Mouse (Mus musculus) neural tube, embryonic 14.5 days (tissue): Measurements from ENCODE around the gene Tmtc1. TPM values are rescaled to one million over a fixed set of nuclear protein-coding genes. Genes with fewer than 3 reads are reported as not detected.

ENCODE experiments used
- ATAC-seq: fragments of 200-750 bp; cut with Nextera tagmentation; 2 replicates; pipeline ENCODE4 v1.8.0; 2017; ENCODE audit warnings: low read depth, mild to moderate bottlenecking, moderate TSS enrichment, moderate library complexity
- H3K27ac ChIP-seq: fragments of 300-500 bp; sonication (generic); 2 replicates; pipeline ENCODE4 v1.5.1; 2014; ENCODE audit warnings: low read depth, mild to moderate bottlenecking, control low read depth, low read length, moderate library complexity, mixed read lengths
- H3K27me3 ChIP-seq: fragments of 300-500 bp; sonication (generic); 2 replicates; pipeline ENCODE4 v1.6.1; 2014; ENCODE audit warnings: low read length; ENCODE audit not compliant: control insufficient read depth, insufficient read depth
- H3K36me3 ChIP-seq: fragments of 300-500 bp; sonication (generic); 2 replicates; pipeline ENCODE4 v1.6.1; 2014; ENCODE audit warnings: low read length, mixed read lengths; ENCODE audit not compliant: control insufficient read depth, insufficient read depth
- H3K4me1 ChIP-seq: fragments of 300-500 bp; sonication (generic); 2 replicates; pipeline ENCODE4 v1.6.1; 2014; ENCODE audit warnings: low read length; ENCODE audit not compliant: control insufficient read depth, insufficient read depth
- H3K4me2 ChIP-seq: fragments of 300-500 bp; sonication (generic); 2 replicates; pipeline ENCODE4 v1.6.1; 2014; ENCODE audit warnings: mild to moderate bottlenecking, low read depth, low read length, control low read depth
- H3K4me3 ChIP-seq: fragments of 300-500 bp; sonication (generic); 2 replicates; pipeline ENCODE4 v1.5.1; 2014; ENCODE audit warnings: low read depth, low read length, control low read depth, mixed read lengths
- H3K9ac ChIP-seq: fragments of 300-500 bp; sonication (generic); replicated peaks from 2 replicates; pipeline ENCODE4 v1.6.1; 2014; ENCODE audit warnings: low read depth, mild to moderate bottlenecking, control low read depth, low read length, mixed read lengths
- H3K9me3 ChIP-seq: fragments of 300-500 bp; sonication (generic); 2 replicates; pipeline ENCODE4 v1.6.1; 2016; ENCODE audit warnings: low read length; ENCODE audit not compliant: control insufficient read depth
- WGBS: fragments of 180-500 bp; shearing (Covaris S2); extraction: QIAGEN DNeasy Blood & Tissue Kit; methylation state at CpG from one replicate; pipeline ENCODE4 v1.1.7; 2014; 5-methylcytosine and 5-hydroxymethylcytosine counted together
- polyA plus RNA-seq: library from polyadenylated mRNA; unstranded; fragments of >200 nt; fragmentation: Nextera tagmentation; extraction: Ambion mirVana; gene quantifications from 2 replicates; pipeline ENCODE4 v1.2.1, GENCODE M21; 2014

Gene Tmtc1
- polyA plus RNA-seq, 1 experiment from 2014 or later: 6.2 TPM

DNA sequence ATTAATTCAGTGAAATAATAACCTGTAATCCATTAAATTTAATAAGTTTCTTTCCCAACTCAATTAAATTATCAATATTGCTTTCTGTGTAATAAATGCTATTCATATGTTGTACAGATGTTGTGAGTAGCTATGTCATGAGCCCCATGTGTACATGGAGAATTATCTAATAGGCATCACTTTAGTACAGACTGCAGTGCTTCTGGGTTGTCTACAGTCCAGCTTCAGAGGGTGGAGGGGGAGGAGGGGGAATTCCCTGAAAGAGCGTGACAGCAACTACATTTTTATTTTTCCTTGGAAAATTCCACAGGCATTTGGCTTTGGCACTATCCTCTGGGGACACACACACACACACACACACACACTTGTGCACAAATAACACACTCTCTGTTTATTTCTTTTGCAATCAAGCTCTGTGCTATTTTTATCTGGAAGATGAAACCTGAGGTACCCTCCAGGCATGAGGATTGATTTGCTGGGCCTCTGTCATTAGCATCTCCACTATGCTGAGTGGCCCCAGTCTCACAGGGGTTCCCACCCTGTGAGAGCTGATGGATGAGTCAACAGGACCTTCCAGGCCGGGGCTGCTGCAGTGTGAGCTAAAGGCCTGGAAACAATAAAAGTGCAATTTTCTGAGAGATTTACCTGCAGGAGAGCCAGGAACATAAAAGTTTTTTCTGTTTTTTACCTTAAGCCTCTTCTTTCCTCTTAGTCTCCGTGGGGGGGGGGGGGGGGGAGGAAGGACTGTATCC, 23.2 kb upstream of the Tmtc1 start:
- no peaks in the 10 kb centered on the region for H3K36me3 ChIP-seq
- H3K4me3 ChIP-seq: no peak overlapping the region
- no peak overlapping the region for H3K27ac ChIP-seq
- H3K4me1 ChIP-seq: no peaks in the 10 kb centered on the region
- no peak overlapping the region for H3K4me2 ChIP-seq
- no peak overlapping the region for H3K9ac ChIP-seq
- 41% methylated on average over 2 of the region's 3 CpGs for WGBS
- ATAC-seq: peak; percentile 79; the same call in 1 of the 2 replicates
- H3K27me3 ChIP-seq: no peaks in the 10 kb centered on the region
- H3K9me3 ChIP-seq: no peaks in the 10 kb centered on the region

DNA sequence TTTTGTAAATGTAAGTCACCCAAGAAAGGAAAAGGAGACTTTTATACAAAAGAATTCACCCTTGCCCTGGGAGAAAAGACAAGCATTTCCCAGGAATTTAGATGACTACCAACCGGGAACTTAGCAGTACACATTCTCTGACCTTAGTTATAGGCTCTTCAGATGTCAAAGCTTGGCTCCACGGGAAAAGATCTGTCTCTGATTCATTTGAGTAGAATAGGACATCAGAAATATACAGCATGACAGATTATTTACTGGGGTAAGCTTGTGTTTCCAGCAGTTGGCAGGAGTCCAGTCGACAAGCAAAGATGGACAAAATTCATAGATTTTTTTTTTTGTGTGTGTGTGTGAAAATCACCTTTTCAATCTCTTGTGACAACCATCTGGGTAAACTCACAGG, 15.4 kb upstream of the Tmtc1 start:
- no peaks in the 10 kb centered on the region for H3K4me1 ChIP-seq

DNA sequence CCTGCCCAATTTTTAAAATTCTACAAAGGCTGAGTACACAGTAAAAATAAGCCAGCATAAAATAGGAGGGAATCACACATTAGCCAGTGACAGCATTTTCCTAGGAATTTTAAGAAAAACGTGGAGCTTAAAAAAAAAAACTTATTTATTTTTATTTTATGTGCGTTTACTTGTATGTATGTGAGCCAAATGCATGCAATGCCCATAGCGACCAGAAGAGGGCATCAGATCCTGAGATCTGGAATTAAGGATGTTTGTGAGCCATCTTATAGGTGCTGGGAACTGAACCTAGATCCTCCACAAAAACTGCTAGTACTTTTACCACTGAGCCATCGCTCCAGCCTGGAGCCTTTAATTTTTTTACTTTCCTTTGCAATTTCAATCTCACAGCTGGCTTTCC, 11.3 kb upstream of the Tmtc1 start:
- Histone ChIP-seq H3K27ac (no peak overlapping the region), H3K9me3 (peaks cover 3% of the 10 kb centered on the region; the same call in 1 of the 2 replicates), H3K4me2 (no peak overlapping the region), H3K27me3 (no peaks in the 10 kb centered on the region), H3K4me1 (no peaks in the 10 kb centered on the region), H3K4me3 (no peak overlapping the region), H3K9ac (no peak overlapping the region), H3K36me3 (no peaks in the 10 kb centered on the region)
- 74% methylated on average over 4 of the region's 4 CpGs for WGBS
- no peak for ATAC-seq

More for the DNA sequence above, 15.4 kb upstream of the Tmtc1 start:
- WGBS: 75% methylated on average over 3 of the region's 3 CpGs
- Histone ChIP-seq H3K9ac (no peak overlapping the region), H3K4me2 (no peak overlapping the region), H3K4me3 (no peak overlapping the region), H3K27ac (no peak overlapping the region), H3K9me3 (peaks cover 3% of the 10 kb centered on the region; the same call in 1 of the 2 replicates), H3K36me3 (no peaks in the 10 kb centered on the region), H3K27me3 (no peaks in the 10 kb centered on the region)
- ATAC-seq: no peak

DNA sequence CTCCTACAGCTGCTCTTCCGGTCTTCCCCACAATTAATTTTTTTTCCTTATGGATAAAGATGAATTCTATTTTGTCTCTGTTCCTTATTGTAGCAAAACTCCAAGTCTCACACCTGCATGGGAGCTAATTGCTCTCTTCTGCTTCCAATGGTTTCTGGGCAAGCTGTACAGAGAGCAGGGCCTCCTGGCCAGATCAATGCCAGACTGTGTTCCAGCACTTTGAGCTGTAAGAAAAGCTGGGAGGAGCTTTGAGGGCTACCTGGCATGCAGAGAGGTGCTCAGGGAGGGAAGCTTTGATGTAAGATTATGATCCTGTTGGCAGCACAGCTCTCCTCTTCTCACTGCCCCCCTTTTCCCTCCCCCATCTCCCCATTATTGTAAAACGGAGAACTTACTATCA, 10.6 kb upstream of the Tmtc1 start:
- H3K9ac ChIP-seq: no peak overlapping the region

DNA sequence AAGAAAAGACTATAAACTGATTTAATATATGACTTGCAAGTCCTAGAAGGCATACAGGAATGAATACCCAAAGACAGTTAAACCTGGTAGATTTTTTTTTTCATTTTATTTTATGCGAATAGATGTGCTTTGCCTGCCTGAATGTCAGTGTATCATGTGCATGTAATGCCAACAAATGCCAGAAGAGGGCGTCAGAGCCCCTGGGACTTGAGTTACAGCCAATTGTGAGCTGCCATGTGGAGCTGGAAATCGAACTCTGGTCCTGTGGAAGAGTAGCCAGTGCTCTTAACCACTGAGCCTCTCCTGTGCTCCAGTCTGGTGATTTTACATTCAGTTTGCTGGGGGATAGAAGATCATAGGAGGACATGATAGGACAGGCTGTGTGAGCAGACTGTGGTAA, 4.0 kb upstream of the Tmtc1 start:
- Histone ChIP-seq H3K27ac (no peak overlapping the region), H3K36me3 (no peaks in the 10 kb centered on the region), H3K9me3 (no peaks in the 10 kb centered on the region), H3K4me2 (no peak overlapping the region), H3K9ac (no peak overlapping the region), H3K4me1 (0 out of 2 replicates have a peak, but pooled peaks cover 4% of the 10 kb centered on the region), H3K4me3 (no peak overlapping the region), H3K27me3 (no peaks in the 10 kb centered on the region)
- WGBS: 65% methylated on average over 3 of the region's 3 CpGs
- no peak for ATAC-seq

More for the DNA sequence above, 10.6 kb upstream of the Tmtc1 start:
- no peak overlapping the region for H3K4me2 ChIP-seq
- no peak overlapping the region for H3K4me3 ChIP-seq
- H3K36me3 ChIP-seq: no peaks in the 10 kb centered on the region
- H3K27ac ChIP-seq: no peak overlapping the region
- H3K27me3 ChIP-seq: no peaks in the 10 kb centered on the region
- H3K4me1 ChIP-seq: no peaks in the 10 kb centered on the region
- H3K9me3 ChIP-seq: peaks cover 3% of the 10 kb centered on the region; the same call in 1 of the 2 replicates
- no peak for ATAC-seq
- WGBS: 81% methylated on average over 2 of the region's 2 CpGs

DNA sequence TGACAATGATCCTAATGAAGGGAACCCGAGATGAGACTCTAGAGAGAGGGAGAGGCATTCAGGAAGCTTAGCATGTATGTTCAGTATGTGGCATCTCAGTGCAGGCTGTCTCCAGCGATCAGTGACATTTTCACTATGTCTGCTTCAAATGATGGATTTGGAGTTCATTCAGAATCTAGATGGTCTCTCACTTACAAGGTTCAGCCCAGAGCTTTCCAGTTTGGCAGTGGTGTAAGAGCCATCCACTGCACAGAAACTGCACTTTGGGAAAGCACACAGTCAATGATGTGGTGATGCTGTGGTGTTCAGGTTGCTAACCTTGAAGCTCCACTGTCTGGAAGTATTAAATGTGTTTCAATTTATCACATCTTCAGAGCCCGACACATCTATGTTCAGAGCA, 1.9 kb upstream of the Tmtc1 start:
- WGBS: 64% methylated on average over 3 of the region's 3 CpGs
- ATAC-seq: no peak
- Histone ChIP-seq H3K9me3 (no peaks in the 10 kb centered on the region), H3K27ac (no peak overlapping the region), H3K4me3 (no peak overlapping the region), H3K9ac (no peak overlapping the region), H3K27me3 (peaks cover 8% of the 10 kb centered on the region; the same call in 1 of the 2 replicates), H3K4me2 (no peak overlapping the region), H3K36me3 (no peaks in the 10 kb centered on the region), H3K4me1 (peaks cover 16% of the 10 kb centered on the region)

DNA sequence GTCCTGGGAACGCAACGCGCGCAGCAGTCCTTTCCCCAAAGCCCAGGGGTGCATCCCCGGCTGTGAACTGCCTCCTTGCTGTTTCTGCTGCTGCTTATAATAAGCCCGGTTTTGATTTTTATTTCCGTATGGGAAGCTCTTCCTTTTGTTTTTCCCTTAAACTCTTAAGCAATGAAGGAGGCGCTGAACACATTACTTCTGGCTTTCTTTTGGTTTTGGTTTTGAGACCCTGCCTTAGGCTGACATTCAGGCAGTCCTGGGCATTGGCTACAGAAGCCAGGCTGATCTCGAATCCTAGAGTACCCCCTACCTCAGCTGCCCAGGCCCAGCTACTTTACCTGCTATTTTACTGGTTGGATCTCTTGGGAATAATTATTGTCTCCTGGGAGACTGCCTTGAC, 607 bp upstream of the Tmtc1 start:
- Histone ChIP-seq H3K27me3 (peaks cover 14% of the 10 kb centered on the region), H3K4me3 (peak overlapping the region; percentile 70), H3K9ac (peak overlapping the region; percentile 77), H3K4me1 (peaks cover 16% of the 10 kb centered on the region), H3K9me3 (no peaks in the 10 kb centered on the region), H3K4me2 (peak overlapping the region; percentile 72), H3K36me3 (no peaks in the 10 kb centered on the region), H3K27ac (peak overlapping the region; percentile 67; the same call in 1 of the 2 replicates)
- ATAC-seq: no peak
- 4% methylated on average over 9 of the region's 9 CpGs for WGBS

DNA sequence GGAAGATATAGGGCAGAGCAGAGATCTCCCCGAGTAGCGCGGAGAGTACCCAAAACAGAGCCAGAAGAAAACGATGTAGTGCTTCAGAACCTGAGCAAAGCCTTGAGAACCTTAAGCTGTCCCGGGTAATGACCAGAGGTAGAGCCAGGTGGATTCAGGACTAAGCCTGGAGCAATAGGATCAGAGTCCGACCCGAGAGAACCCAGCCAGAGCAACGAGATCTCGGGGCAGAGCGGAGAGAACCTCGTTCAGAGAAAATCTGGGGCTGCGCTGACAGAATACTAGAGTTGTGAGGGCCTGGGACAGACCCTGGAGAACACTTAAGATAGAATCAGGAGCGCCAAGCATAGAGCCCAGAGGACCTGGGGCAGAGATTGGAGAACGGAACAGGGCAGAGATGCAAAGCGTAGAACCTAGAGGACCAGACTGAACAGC, 881 bp downstream of the Tmtc1 start:
- peaks cover 14% of the 10 kb centered on the region for H3K27me3 ChIP-seq
- H3K4me1 ChIP-seq: peaks cover 16% of the 10 kb centered on the region
- peak overlapping the region; percentile 77 for H3K9ac ChIP-seq
- H3K4me3 ChIP-seq: peak overlapping the region; percentile 70
- peak overlapping the region; percentile 72 for H3K4me2 ChIP-seq
- H3K27ac ChIP-seq: no peak overlapping the region
- 1% methylated on average over 15 of the region's 15 CpGs for WGBS
- no peaks in the 10 kb centered on the region for H3K9me3 ChIP-seq
- 0 out of 2 replicates have a peak, but pooled peaks have one; percentile 3 for ATAC-seq
- H3K36me3 ChIP-seq: no peaks in the 10 kb centered on the region

DNA sequence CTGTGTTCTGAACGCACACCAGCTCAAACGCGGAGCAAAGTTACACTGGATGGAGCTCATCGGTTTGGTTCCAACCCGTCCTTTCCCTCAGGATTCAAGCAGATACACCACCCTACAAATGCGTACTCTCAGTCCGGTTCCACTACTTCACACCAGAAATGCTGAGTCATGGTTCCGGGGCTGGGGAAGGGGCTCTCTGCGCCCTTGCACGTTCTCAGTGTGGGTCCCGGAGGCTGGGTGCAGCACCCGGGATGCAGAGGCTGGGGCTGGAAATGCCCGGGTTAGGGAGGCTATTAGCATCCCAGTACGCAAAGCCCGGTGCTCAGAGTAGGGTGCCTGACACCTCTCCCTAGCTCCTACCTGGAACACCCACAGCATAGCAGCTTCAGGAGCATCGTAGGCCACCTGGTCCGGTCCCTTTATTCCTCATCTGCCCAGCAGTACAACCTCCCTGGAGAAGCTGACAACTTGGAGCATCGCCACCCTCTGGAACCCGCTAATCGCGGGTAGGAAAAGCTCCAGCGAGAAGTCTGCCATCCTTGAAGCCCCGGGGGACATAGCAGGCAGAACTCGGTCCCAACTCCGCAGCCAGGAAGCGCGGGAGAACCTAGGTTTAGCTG, 1.4 kb downstream of the Tmtc1 start:
- H3K27ac ChIP-seq: no peak overlapping the region
- peak overlapping the region; percentile 70 for H3K4me3 ChIP-seq
- peaks cover 14% of the 10 kb centered on the region for H3K27me3 ChIP-seq
- H3K9me3 ChIP-seq: no peaks in the 10 kb centered on the region
- H3K4me2 ChIP-seq: peak overlapping the region; percentile 72
- H3K4me1 ChIP-seq: peaks cover 16% of the 10 kb centered on the region
- H3K9ac ChIP-seq: peak overlapping the region; percentile 77
- under 1% methylated on average over 27 of the region's 27 CpGs for WGBS
- peak; percentile 32; the same call in 1 of the 2 replicates for ATAC-seq
- no peaks in the 10 kb centered on the region for H3K36me3 ChIP-seq
